19 mouse cellular contexts compared by ENCODE assay signal in the genomic region with DNA sequence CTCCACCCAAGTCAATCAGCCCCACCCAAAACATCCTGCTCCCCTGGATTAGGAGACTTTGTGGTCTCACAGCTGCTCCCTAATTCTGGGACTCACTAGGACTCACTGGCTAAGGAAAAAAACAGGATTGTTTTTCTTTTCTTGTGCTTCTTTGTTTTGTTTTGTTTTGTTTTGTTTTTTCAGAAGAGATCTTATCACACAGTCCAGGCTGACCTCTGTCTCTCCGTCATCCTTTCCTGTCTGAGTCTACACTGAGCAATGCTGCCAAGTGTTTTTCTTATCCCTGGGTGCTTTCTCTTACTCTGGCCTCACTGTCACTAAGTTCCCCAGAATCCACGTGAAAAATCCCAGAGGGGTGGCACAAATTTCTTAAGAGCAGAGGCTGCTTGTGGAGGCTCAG.
DNase-seq lines count a peak whose midpoint lies in the region; ATAC-seq and TF ChIP-seq lines count a peak whose summit lies in the region.
"Had no signal": no experiment of that assay in that cellular context is flagged by ENCODE, and none has a peak within 500 bp of the region (broad histone marks: within the 10 kb centered on the region; RNA-seq: fewer than 3 reads in every experiment).

No protein-coding gene starts in this region.

- TF ChIP-seq CTCF in kidney, postnatal 0 days (IDR thresholded peaks at IDR 0.05; ENCODE audit: low read depth), result no peak

- H3K27ac ChIP-seq in kidney, postnatal 0 days, result no peak overlapping the region
- no peak overlapping the region for H3K27ac ChIP-seq in kidney, embryonic 14.5 days (ENCODE audit: low read depth, low read length)
- H3K27ac ChIP-seq: embryonic facial prominence, embryonic 13.5 days; forebrain, embryonic 13.5 days; gastrocnemius, adult 2 months; hindbrain, embryonic 10.5 days; hindbrain, embryonic 14.5 days had no signal

- no peaks in the 10 kb centered on the region for H3K4me1 ChIP-seq in kidney, postnatal 0 days (replicated peaks; ENCODE audit: insufficient read depth, low read length)
- no peaks in the 10 kb centered on the region for H3K4me1 ChIP-seq in kidney, embryonic 14.5 days (ENCODE audit: control insufficient read depth, insufficient read depth, low read length)
- H3K4me1 ChIP-seq: forebrain, embryonic 13.5 days; hindbrain, embryonic 10.5 days had no signal

- no peak for ATAC-seq in kidney, postnatal 0 days (replicated peaks; ENCODE audit: low FRiP score, low read depth)
- ATAC-seq in kidney, embryonic 14.5 days (ENCODE audit: low FRiP score, low TSS enrichment), result no peak
- ATAC-seq: forebrain, embryonic 13.5 days; Patski had no signal

- H3K4me3 ChIP-seq in kidney, postnatal 0 days (replicated peaks; ENCODE audit: low read depth, low read length), result no peak overlapping the region
- no peak overlapping the region for H3K4me3 ChIP-seq in kidney, embryonic 14.5 days (ENCODE audit: low read length)
- H3K4me3 ChIP-seq: embryonic facial prominence, embryonic 13.5 days; forebrain, embryonic 13.5 days; gastrocnemius, adult 2 months; hindbrain, embryonic 10.5 days had no signal

- no peaks in the 10 kb centered on the region for H3K9me3 ChIP-seq in kidney, postnatal 0 days (replicated peaks; ENCODE audit: low read length)
- no peaks in the 10 kb centered on the region for H3K9me3 ChIP-seq in kidney, embryonic 14.5 days (ENCODE audit: control insufficient read depth, low read length)
- H3K9me3 ChIP-seq: embryonic facial prominence, embryonic 13.5 days; forebrain, embryonic 13.5 days; hindbrain, embryonic 10.5 days had no signal

- WGBS in kidney, postnatal 0 days, result 5% methylated on average over 2 of the region's 2 CpGs
- WGBS in kidney, embryonic 14.5 days, result 27% methylated on average over 2 of the region's 2 CpGs

- H3K9ac ChIP-seq in kidney, postnatal 0 days (ENCODE audit: low read depth, low read length), result no peak overlapping the region
- no peak overlapping the region for H3K9ac ChIP-seq in kidney, embryonic 14.5 days (ENCODE audit: low read depth, low read length)
- H3K9ac ChIP-seq: embryonic facial prominence, embryonic 13.5 days; forebrain, embryonic 13.5 days; hindbrain, embryonic 14.5 days had no signal

- H3K27me3 ChIP-seq in kidney, postnatal 0 days (ENCODE audit: insufficient read depth, low read length), result no peaks in the 10 kb centered on the region
- no peaks in the 10 kb centered on the region for H3K27me3 ChIP-seq in kidney, embryonic 14.5 days (ENCODE audit: control insufficient read depth, insufficient read depth, low read length)
- H3K27me3 ChIP-seq: embryonic facial prominence, embryonic 13.5 days; forebrain, embryonic 13.5 days; Patski had no signal

- no peaks in the 10 kb centered on the region for H3K36me3 ChIP-seq in kidney, postnatal 0 days (ENCODE audit: insufficient read depth, low read length)
- H3K36me3 ChIP-seq in kidney, embryonic 14.5 days (ENCODE audit: control insufficient read depth, insufficient read depth, low read length), result no peaks in the 10 kb centered on the region
- H3K36me3 ChIP-seq: embryonic facial prominence, embryonic 13.5 days; hindbrain, embryonic 10.5 days had no signal

- no peak overlapping the region for H3K4me2 ChIP-seq in kidney, postnatal 0 days (ENCODE audit: low read length)
- H3K4me2 ChIP-seq in kidney, embryonic 14.5 days (replicated peaks; ENCODE audit: low read depth, low read length), result no peak overlapping the region
- H3K4me2 ChIP-seq: embryonic facial prominence, embryonic 13.5 days; forebrain, embryonic 13.5 days; hindbrain, embryonic 14.5 days had no signal

- DNase-seq in embryo, embryonic 10 days (ENCODE audit: low spot score), result peak; percentile 4
- DNase-seq in embryo, embryonic 10.5 days (ENCODE audit: low spot score), result no peak
- peak; percentile 12 for DNase-seq in kidney, postnatal 0 days (ENCODE audit: low spot score)
- DNase-seq in 416B (ENCODE audit: low read depth), result peak; percentile 20
- DNase-seq in lung, postnatal 36 days, result peak; percentile 23
- no peak for DNase-seq in left cerebral cortex, adult 18-20 months (ENCODE audit: low spot score in 2 of 2)
- DNase-seq: adrenal gland, adult 8-10 months; adrenal gland, postnatal 36 days; cerebellum, adult 8-10 months; cerebellum, postnatal 14 days; gastrocnemius, adult 2 months; gastrocnemius, postnatal 25 days; heart, postnatal 10 days had no signal

Comparison
In these comparisons a context has a peak if more than half of its experiments do, and no peak if none do; other contexts are left out.
1. DNase-seq: peak in embryo, embryonic 10 days (single experiment), kidney, postnatal 0 days (single experiment), 416B (single experiment) and lung, postnatal 36 days (single experiment); none in embryo, embryonic 10.5 days (single experiment) and left cerebral cortex, adult 18-20 months (0 of 2).